Mouse (Mus musculus) heart, adult 2 months (tissue): ENCODE data around the gene Cops4. TPM values are rescaled to one million over a fixed set of nuclear protein-coding genes. Genes with fewer than 3 reads are reported as not detected.

Source experiments
- DNase-seq, 2 experiments: peaks; one replicate each; pipeline ENCODE4 v3.0.0; 2021
- H3K27ac ChIP-seq: fragments of 200-600 bp; 2 replicates; pipeline ENCODE4 v1.8.1; 2022
- H3K27me3 ChIP-seq: fragments of 200-500 bp; 2 replicates; pipeline ENCODE4 v1.6.1; 2012; ENCODE audit warnings: mild to moderate bottlenecking, low read length, inconsistent platforms, mixed read lengths; ENCODE audit not compliant: control insufficient read depth, insufficient read depth
- H3K36me3 ChIP-seq: fragments of 200-500 bp; 2 replicates; pipeline ENCODE4 v1.6.1; 2012; ENCODE audit warnings: low read length, inconsistent platforms; ENCODE audit not compliant: control insufficient read depth, insufficient read depth
- H3K4me1 ChIP-seq: fragments of 200-500 bp; 2 replicates; pipeline ENCODE4 v1.6.1; 2011; ENCODE audit warnings: low read length; ENCODE audit not compliant: control insufficient read depth, insufficient read depth
- H3K4me3 ChIP-seq: fragments of 200-600 bp; 2 replicates; pipeline ENCODE4 v1.8.1; 2022
- H3K79me2 ChIP-seq: fragments of 200-500 bp; replicated peaks from 2 replicates; pipeline ENCODE4 v1.6.1; 2012; ENCODE audit warnings: mild to moderate bottlenecking, inconsistent platforms, low read length, moderate library complexity, mixed read lengths; ENCODE audit not compliant: control insufficient read depth, insufficient read depth
- H3K9ac ChIP-seq: fragments of 200-500 bp; 2 replicates; pipeline ENCODE4 v1.6.1; 2012; ENCODE audit warnings: low read depth, mild to moderate bottlenecking, control low read depth, inconsistent platforms, low read length, mixed read lengths
- CTCF ChIP-seq: fragments of 200-600 bp; IDR thresholded peaks from 2 replicates; pipeline ENCODE4 v1.8.1; 2022; ENCODE audit warnings: antibody characterized with exemption, mild to moderate bottlenecking, moderate library complexity
- EP300 ChIP-seq: fragments of 200-500 bp; IDR thresholded peaks from 2 replicates; pipeline ENCODE4 v1.6.1; 2011; ENCODE audit warnings: low read depth, low read length, control low read depth; ENCODE audit not compliant: insufficient read depth
- POLR2A ChIP-seq: fragments of 200-500 bp; IDR thresholded peaks from 2 replicates; pipeline ENCODE4 v1.6.1; 2011; ENCODE audit warnings: mild to moderate bottlenecking, low read depth, low read length, control low read depth; ENCODE audit not compliant: insufficient read depth
- WGBS: fragments of 180-500 bp; shearing (Covaris S2); methylation state at CpG from one replicate; pipeline ENCODE4 v1.1.7; 2018; 5-methylcytosine and 5-hydroxymethylcytosine counted together
- intact Hi-C: fragments of 180-260 bp; cut with DNase I; formaldehyde crosslinking; loops from one replicate; pipeline ENCODE4 v1.15.1; 2025
- polyA plus RNA-seq: library from polyadenylated mRNA; depleted of rRNA; stranded (reverse); fragments of >200 nt; gene quantifications from 2 replicates; pipeline ENCODE4 v1.2.3, GENCODE M21; 2012
- total RNA-seq, 2 experiments: library from RNA; stranded (reverse); gene quantifications; 2 replicates each; pipeline ENCODE4 v1.2.3; 2021

Gene Cops4
- total and polyA plus RNA-seq, 3 experiments = 37.9 to 86.2 (median 84.8) TPM

DNA sequence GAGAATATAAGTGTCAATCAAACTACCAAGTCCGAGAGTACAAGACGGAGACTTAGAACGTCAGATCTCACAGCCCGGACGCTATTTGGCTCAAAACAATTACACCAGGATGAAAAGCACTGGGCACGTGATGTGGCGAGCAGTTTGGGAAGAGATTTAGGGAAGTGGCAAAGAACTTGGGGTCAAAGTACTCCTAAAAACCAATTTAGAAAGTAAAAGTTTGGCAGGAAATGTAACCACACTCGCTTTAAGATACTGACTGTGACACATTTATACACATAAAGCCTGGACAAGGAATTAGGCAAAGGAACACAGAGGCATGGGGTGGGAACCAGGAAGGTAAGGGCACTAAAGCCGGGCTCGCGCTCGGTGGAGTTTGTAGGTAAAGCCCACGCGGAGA is 38.9 kb downstream of the Cops4 start:
- TF ChIP-seq EP300 = no peak
- TF ChIP-seq CTCF = no peak
- no peak for TF ChIP-seq POLR2A
- H3K79me2 ChIP-seq = no peaks in the 10 kb centered on the region
- no peak overlapping the region for H3K4me3 ChIP-seq
- DNase-seq = no peak
- H3K27me3 ChIP-seq = no peaks in the 10 kb centered on the region
- intact Hi-C loops = no loop called here
- WGBS = 74% methylated on average over 14 of the region's 14 CpGs
- H3K9ac ChIP-seq = no peak overlapping the region
- H3K36me3 ChIP-seq = no peaks in the 10 kb centered on the region
- H3K27ac ChIP-seq = no peak overlapping the region
- no peaks in the 10 kb centered on the region for H3K4me1 ChIP-seq

DNA sequence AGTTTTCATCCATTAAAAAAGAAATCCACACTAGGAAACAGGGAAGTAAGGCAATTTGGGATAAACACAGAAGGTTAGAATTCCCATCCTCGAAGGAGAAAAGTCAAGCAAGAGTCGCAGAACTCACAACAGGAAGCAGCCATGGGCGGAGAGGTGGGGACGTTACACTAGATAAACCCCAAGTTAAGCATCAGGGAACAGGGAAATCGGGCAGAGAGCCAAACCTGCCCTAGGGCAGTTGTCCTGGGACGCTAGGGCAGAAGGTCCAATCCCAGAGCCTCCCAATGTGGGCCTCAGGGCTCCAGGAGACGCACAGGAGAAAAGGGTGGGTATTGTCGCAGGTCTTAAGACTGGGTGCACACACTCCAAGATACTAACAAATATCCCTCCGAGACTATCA is 39.4 kb downstream of the Cops4 start:
- 41% methylated on average over 9 of the region's 9 CpGs for WGBS
- Histone ChIP-seq H3K36me3 (no peaks in the 10 kb centered on the region), H3K4me1 (no peaks in the 10 kb centered on the region), H3K4me3 (no peak overlapping the region), H3K27ac (no peak overlapping the region), H3K27me3 (no peaks in the 10 kb centered on the region), H3K79me2 (no peaks in the 10 kb centered on the region), H3K9ac (no peak overlapping the region)
- TF ChIP-seq POLR2A (no peak), EP300 (no peak), CTCF (no peak)
- intact Hi-C loops = no loop called here
- no peak for DNase-seq

DNA sequence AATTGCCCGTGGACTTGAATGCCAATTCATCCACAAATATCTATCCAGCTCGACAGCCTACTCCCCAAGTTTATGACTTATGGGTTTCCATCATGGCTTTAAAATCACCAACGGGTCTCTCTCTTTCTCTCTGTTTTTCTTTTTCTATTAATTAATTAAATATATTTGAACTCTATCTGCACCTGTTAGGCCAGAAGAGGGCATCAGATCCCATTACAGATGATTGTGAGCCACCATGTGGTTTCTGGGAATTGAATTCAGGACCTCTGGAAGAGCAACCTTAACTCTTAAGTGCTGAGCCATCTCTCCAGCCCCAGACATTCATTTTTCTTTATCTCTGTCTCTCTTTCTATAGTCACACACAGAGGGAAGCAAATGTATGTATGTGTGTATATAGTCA is 40.7 kb downstream of the Cops4 start:
- TF ChIP-seq POLR2A (no peak), CTCF (peak; percentile 38)
- no peaks in the 10 kb centered on the region for H3K79me2 ChIP-seq

DNA sequence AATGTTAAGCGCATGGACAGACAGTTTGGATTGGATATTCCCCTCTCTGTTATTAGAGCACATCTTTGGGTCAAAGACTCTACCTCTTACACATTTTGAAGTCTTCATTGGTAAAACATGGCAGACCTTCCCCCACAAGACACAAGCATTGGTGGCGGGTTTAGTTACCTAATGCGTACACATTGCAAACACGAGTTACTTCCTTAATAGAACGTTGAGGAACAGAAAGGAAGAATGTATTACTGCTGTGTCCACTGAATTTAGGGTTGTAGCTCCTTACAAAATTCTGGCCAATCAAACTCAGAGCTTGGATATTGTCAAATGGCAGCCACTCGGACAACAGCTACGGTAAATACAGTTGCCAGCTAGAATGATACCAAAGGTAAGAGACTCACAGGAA is 41.2 kb downstream of the Cops4 start:
- no peaks in the 10 kb centered on the region for H3K79me2 ChIP-seq
- H3K36me3 ChIP-seq = no peaks in the 10 kb centered on the region
- intact Hi-C loops = no loop called here
- no peak for DNase-seq
- TF ChIP-seq EP300 = no peak
- no peak for TF ChIP-seq POLR2A
- no peak for TF ChIP-seq CTCF
- H3K27ac ChIP-seq = no peak overlapping the region
- WGBS = 94% methylated on average over 7 of the region's 7 CpGs
- no peaks in the 10 kb centered on the region for H3K27me3 ChIP-seq
- H3K9ac ChIP-seq = no peak overlapping the region
- H3K4me3 ChIP-seq = no peak overlapping the region
- no peaks in the 10 kb centered on the region for H3K4me1 ChIP-seq

More for the DNA sequence above, 40.7 kb downstream of the Cops4 start:
- Histone ChIP-seq H3K4me3 (no peak overlapping the region), H3K4me1 (no peaks in the 10 kb centered on the region), H3K36me3 (no peaks in the 10 kb centered on the region), H3K27me3 (no peaks in the 10 kb centered on the region), H3K27ac (no peak overlapping the region), H3K9ac (no peak overlapping the region)
- 80% methylated on average over 3 of the region's 3 CpGs for WGBS
- DNase-seq = no peak
- intact Hi-C loops = no loop called here

DNA sequence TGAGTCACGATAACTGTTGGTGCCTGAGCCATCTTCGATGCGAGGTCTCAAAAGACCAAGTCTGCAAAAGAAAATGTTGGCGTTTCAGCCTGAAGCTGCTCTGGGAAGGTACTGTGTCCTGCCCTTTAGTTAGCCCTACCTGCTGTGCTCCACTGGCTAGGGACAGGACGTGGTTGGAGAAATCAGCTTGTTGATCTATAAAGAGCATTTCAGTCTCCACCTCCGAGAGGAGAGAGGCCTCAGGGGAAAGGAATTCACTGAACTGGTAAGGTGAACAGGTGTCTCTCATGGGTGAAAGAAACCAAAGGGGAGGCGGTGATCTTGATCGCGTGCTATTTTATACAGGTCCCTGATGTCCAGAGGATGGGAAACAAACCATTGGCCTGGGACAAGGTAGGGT is 44.6 kb downstream of the Cops4 start:
- no peaks in the 10 kb centered on the region for H3K79me2 ChIP-seq
- H3K27ac ChIP-seq = no peak overlapping the region
- no peaks in the 10 kb centered on the region for H3K36me3 ChIP-seq
- H3K4me3 ChIP-seq = no peak overlapping the region
- WGBS = 85% methylated on average over 9 of the region's 9 CpGs
- intact Hi-C loops = no loop called here
- no peak overlapping the region for H3K9ac ChIP-seq
- H3K27me3 ChIP-seq = no peaks in the 10 kb centered on the region
- no peak for DNase-seq
- TF ChIP-seq CTCF (no peak), POLR2A (no peak), EP300 (no peak)
- H3K4me1 ChIP-seq = peaks cover 2% of the 10 kb centered on the region

DNA sequence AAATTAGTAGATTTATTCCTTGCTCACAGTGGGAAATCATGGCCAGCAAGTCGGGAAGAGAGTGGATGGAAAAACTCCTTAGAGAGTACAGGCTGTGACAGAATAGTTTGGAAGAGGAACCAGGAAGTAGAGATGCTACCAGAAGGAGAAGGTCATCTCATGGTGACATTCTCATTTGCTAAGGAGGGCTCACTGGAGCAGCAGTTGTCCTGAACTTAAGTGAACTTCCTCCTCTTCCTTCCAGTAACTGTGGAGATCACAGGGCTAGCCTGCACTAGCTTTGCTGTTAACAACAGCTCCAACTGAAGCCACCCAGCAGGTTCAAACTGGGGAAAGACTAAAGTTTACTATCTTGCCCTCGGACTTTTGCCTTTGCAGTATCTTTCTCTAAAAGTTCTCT is 48.7 kb downstream of the Cops4 start:
- Histone ChIP-seq H3K27ac (no peak overlapping the region), H3K4me1 (peaks cover 2% of the 10 kb centered on the region), H3K36me3 (no peaks in the 10 kb centered on the region), H3K4me3 (no peak overlapping the region), H3K27me3 (no peaks in the 10 kb centered on the region), H3K9ac (no peak overlapping the region), H3K79me2 (no peaks in the 10 kb centered on the region)
- DNase-seq = no peak
- TF ChIP-seq POLR2A (no peak), EP300 (no peak), CTCF (no peak)
- intact Hi-C loops = no loop called here
- 59% methylated on average over 2 of the region's 2 CpGs for WGBS
